Mouse (Mus musculus) lung, adult 2 months (tissue): Measurements from ENCODE around the gene Susd4.

Experiments used
- CTCF ChIP-seq: fragments of 200-500 bp; IDR thresholded peaks from 2 replicates; pipeline ENCODE4 v1.5.1; 2011; ENCODE audit warnings: mild to moderate bottlenecking, low read length, control low read depth; ENCODE audit not compliant: insufficient read depth
- POLR2A ChIP-seq: fragments of 200-500 bp; IDR thresholded peaks from 2 replicates; pipeline ENCODE4 v1.6.1; 2011; ENCODE audit warnings: low read depth, mild to moderate bottlenecking, control low read depth, low read length, borderline replicate concordance; ENCODE audit errors: extremely low read depth

DNA sequence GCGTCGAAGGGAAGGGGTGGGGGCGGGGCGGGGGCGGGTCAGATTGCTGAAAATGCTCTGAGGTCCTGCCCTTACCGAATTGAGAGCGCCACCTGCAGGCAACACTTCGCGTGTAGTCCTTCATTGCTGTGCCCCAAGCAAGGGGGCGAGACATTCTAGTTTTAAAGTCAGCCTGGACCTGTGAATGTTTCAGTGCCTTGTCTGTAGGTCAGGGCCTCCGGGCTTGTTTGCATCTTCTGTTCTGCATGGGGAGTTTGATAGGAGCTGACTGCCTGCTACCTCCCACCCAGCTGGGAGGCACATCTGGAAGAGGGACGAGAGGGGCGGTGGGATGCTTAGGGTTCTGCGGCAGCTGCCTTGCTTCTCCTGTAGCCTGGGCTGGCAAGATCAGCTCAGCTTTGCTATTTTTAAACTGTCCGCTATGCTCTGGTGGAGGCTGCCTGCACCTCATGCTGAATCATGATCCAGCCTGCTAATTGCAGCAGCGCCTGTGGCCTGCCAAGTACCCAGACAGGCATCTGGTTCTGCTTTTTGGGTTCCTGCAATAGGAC lies 28.9 kb downstream of the Susd4 start:
- TF ChIP-seq CTCF (peak; percentile 66), POLR2A (no peak)
